Mouse (Mus musculus): ENCODE measurements at regions not wholly inside any gene's neighbourhood (a gene's known extent, or its start where the extent isn't known, plus 50 kb on each side); places are given as distances from the start of the nearest gene placed in this dataset.

DNA sequence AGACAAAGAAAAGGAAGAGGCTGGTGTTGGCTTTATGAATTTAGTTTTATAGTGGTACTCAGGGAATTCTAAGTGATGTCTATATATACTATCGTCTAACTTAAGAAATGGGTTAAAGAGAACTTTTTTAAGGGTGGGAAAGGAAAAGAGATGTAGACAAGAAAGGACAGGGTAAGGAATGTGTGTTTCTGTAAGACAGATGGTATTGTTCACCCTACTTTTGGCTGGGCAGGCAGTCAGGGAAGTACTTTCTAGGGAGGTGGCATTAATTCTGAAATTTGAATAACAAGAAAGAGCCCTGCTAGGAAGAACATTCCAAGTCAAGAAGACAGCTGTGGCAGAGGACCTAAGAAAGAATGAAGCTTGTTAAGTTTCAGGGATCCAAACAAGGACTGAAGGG is 263.0 kb downstream of the Pik3r1 start:
- DNase-seq (ENCODE audit: low spot score) = no peak

DNA sequence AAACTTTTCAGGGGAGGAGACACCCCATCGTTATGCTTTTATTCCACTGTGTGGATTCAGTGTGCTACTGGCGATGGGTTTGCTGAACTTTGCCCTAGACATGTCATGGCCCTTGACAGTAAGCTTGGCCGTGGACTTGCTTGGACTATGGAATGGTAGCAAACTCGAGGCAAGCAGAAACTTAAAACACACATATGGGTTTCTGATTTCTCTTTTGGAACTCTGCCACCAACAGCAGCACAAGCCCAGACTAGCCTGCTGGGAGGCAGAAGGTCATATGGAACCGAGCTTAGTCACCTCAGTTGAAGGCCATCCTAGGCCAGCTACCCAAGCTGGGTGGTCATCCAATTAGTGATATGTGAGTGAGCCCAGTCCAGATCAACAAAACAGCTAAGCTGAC is 263.8 kb downstream of the Pik3r1 start:
- DNase-seq (ENCODE audit: low spot score) = no peak

DNA sequence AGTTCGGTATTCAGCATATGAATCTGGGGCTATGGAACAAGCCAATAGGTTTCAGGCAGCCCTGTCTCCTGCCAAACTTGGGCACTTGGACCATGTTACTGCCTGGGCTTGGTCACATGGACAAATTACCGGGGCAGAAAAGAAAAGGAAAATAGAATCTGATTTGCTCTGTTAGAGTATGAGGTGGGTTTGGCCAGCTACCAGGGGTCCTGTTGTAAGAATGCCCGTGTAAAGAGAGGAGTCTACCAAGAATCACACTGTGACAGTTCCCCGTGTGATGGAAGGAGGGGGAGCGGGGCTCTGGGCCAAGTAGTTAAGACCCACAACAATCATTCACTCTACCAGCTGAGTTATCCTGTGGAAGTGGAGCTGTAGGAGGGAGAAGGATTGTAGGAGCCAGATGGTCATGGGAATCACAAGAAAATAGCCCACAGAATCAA is 266.2 kb downstream of the Pik3r1 start:
- DNase-seq (ENCODE audit: low spot score) = no peak

GRCm38 (mm10) chr13:101501061-101501460 is 267.0 kb downstream of the Pik3r1 start:
- no peak for DNase-seq (ENCODE audit: low spot score)

DNA sequence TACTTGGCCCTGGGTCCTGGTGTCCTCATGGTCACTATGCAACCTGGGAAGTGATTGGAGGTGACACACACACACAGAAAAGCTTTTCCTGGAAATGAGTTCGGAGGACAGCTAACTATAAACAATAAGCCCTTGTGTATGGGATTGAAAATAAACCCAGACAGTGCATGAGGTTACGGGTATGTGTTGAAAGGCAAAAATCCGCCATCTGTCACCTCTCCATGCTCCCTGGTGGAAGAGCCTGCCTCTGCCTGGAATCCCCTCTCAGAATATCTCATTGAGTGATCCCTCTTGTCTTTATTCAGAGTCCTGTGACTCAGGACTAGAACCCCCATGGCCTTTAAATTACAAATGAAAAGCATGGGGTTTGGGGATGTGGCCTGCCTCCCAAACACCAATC is 276.2 kb downstream of the Pik3r1 start:
- DNase-seq (ENCODE audit: low spot score) = no peak

GRCm38 (mm10) chr13:101490961-101491360 is 277.1 kb downstream of the Pik3r1 start:
- no peak for DNase-seq (ENCODE audit: low spot score)

DNA sequence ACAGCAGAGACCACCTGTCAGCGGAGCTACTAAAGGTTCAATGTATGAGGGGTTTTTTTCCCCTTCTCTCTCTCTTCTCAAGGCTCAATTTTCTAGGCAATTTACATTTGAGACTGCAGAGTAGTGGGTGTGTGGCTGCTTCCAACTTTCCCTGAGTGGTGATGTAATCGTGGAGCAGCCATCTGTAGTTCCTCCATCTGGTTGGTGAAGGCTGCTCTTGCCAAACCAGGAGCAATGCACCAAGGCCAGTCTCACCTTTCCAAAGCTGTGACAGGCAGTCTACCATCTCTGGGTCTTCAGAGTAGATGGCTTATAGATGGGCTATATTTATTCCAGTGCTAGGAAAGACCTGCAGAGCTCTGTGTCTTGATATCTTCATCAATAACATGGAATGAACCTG is 280.4 kb downstream of the Pik3r1 start:
- no peak for DNase-seq (ENCODE audit: low spot score)

- no peak for DNase-seq (ENCODE audit: low spot score)
Observed at GRCm38 (mm10) chr13:101485823-101486222, 282.2 kb downstream of the Pik3r1 start.

DNA sequence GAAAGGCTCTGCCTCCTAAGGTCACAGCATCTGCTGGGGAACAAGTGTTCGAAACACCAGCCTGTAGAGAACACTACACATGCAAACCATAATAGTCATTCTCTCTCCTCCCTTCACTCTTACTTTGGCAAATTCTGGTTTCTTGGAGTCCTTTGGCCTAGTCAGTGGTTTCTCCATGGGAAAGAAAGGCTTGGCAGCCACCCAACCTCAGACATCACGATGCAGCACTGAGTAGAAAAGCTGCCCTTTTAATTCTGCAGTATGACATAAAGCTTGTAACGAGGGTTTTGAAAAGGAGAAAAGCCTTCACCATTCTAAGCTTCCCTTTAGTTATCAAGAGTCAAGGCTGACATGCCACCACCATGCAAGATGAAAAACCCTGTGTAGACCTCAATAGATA is 284.2 kb downstream of the Pik3r1 start:
- DNase-seq (ENCODE audit: low spot score) = no peak

DNA sequence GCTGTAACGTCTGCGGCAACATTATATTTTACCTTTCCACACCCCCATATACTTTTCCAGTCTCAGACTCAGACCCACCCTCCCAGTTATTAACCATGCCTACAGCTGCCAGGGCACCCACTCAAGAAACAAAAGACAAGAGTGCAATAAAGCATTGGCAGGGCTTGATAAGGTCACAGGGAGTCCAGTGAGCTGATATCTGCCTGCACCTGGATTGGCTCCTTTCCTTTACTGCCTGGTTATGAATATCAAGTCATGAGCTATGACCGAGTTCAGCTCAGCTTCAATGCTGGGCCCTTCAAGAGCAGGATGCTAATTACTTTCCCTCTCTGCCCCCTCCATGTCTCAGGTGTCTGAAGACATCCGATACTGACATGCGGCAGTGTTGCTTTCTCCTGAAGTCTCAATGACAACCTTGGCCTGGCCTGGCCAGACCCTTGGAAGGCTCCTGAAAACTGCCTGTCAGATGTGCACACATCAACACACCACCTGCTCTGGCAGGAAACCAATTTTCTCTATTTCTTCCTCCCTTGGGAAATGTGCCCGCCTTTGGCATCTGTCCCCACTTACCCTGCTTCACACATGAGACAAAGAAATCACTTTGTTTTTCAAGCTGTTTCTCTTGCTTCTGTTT is 286.3 kb downstream of the Pik3r1 start:
- no peak for DNase-seq (ENCODE audit: low spot score)

- no peak for DNase-seq (ENCODE audit: low spot score)
Observed at GRCm38 (mm10) chr13:101479297-101479652, 288.7 kb downstream of the Pik3r1 start.

DNA sequence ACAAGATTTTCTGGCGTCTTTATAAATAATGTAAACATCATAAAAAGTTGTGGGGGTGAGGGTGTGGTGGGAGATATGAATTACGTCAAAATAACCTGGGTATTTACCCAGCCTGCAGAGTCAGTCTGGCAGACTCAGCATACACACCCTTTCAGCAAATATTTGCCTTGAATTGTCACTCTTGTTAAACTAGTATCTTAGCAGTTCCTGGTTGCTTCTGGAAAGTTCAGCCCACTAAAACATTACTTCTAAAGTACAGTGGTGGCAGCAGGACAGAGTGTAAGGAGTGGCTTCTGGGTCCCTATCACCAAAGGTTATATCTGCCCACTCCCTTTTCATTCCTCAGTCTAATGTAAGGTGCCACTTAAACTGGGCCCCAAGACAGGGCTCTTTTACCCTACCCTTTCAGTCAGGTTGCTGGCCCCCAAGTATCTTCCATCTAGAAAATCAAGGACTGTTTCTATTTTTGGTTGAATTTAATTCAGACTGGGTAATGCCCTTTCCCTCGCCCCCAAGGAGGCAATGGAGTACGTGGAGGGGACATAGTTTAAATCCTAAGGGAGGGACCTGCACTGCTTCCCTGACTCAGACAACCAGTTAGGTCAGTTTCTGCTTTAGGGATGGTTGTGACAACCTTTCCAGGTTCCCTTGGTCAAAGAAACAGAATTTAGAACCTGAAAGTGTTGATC is 289.3 kb downstream of the Pik3r1 start:
- no peak for DNase-seq (ENCODE audit: low spot score)

GRCm38 (mm10) chr13:101473349-101473748 is 294.7 kb downstream of the Pik3r1 start:
- DNase-seq (ENCODE audit: low spot score) = no peak

DNA sequence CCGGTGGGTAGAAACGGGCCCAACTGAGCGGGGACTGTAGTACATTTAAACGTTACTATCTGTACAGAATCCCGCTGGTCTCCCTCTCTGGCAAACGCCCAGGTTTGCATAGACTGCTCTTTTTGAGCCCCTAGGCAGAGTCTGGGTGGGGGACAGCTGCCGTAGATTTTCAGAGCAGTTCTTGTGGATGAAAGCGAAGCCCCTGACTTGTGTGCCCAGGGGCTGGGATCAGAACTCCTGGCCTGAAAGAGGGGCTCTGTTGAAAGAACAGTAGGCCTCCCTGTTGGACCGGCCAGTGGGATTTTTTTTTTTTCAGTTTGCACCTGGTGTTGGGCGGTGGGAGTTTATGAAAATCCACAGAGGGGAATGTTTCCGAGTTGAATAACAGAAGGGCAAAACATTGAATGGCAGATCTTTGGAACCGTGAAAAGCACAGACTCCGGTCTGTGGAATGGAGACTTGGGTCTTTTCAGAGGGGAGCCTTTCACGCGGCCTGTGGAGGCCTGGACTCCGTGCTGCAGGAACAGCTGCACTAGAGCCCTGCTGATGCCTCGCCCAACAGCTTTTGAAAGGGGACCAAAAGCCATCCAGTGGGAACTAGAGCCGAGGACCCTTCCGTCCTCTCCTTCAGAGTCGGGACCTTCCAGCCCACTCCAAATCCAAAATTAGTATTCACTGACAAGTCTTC is 297.3 kb downstream of the Pik3r1 start:
- no peak for DNase-seq (ENCODE audit: low spot score)

- no peak for DNase-seq (ENCODE audit: low spot score)
Observed at GRCm38 (mm10) chr13:101465748-101466127, 302.3 kb downstream of the Pik3r1 start.

DNA sequence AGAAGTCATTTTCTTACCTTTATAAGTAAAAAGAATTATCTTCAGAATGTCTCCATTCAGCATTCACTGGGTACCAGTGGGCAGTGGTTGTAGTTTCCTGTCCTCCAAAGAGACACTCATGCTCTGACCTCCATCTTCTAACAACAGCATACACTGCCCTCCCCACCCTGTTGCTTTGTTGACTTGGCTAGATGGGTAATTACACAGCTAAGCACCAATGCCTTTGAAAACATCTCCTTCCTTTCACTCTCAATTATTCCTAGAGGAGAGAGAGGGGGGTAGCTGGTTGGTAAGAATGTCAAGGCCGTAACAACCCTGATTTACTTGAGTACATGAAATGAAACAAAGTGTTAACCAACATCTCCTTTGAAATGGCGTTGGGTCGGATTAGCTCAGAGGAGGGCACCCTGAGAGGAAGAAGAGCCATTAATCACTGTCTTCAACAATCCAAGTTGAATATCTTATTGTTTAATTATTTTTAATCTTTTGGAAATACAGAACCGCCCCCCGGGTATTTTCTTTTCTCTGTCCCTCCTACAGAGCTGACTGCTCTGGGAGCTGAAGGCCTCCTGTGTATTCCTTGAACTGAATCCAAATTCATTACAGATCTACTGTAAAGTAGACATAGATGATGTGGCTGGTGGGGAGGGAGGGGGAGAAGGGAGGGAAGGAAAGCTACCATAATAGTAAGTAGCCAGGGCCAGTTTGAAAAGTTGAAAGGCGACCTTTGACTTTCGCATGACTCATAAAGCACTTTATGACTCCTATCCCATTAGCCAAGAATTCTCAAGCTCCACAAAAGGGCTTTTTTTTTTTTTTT is 302.9 kb downstream of the Pik3r1 start:
- DNase-seq (ENCODE audit: low spot score) = peak; percentile 8

GRCm38 (mm10) chr13:101456926-101457325 is 311.1 kb downstream of the Pik3r1 start:
- no peak for DNase-seq (ENCODE audit: low spot score)

GRCm38 (mm10) chr13:101454276-101454675 is 313.7 kb downstream of the Pik3r1 start:
- DNase-seq (ENCODE audit: low spot score) = no peak

DNA sequence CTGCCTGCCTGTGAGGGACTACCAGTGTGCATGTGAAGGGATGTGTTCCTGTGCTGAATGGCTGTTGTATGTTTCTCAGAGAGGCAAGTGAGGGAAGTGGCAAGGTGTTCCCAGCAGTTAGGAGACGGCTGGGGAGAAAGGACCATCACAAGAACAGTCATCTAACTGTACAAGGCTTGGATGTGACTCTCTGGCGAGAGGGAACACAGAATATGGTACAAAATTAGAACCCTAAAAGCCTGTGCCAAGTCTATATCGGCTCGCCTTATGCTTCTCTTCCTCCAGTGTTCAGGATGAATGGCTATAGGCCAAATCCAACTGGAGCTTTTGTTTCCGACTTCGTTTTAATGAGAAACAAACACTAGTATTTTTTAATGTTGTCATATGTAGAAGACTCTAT is 317.5 kb downstream of the Pik3r1 start:
- no peak for DNase-seq (ENCODE audit: low spot score)

DNA sequence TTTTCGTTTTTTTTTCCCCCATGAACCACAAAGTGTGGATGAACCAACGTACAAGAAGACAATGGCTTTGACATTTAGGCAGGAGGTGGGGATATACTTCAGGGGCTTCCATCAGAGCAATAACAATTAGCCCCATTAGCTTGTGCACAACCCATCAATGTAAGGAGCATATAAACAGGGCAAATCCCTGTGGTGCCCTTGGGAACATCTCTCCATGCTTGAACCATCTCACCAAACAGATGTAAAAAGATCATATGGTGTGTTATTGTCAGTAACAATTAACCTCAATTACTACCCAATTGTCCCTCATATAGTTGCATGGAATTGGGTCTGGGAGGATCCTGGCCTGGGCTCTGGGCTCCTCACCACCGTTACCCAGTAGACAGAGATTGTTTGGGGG is 328.5 kb downstream of the Pik3r1 start:
- DNase-seq (ENCODE audit: low spot score) = no peak

GRCm38 (mm10) chr13:101439041-101439440 is 329.0 kb downstream of the Pik3r1 start:
- peak; percentile 60 for DNase-seq (ENCODE audit: low spot score)

GRCm38 (mm10) chr13:101433162-101433561 is 334.9 kb downstream of the Pik3r1 start:
- no peak for DNase-seq (ENCODE audit: low spot score)
